Mouse (Mus musculus) frontal cortex, adult (tissue): ENCODE measurements around the gene Olfr313.

Source experiments
- ATAC-seq: cut with Nextera tagmentation; 2 replicates; pipeline ENCODE4 v1.9.2; 2017; ENCODE audit warnings: mild to moderate bottlenecking, moderate library complexity, mixed read lengths; ENCODE audit not compliant: low TSS enrichment

Gene Olfr313

DNA sequence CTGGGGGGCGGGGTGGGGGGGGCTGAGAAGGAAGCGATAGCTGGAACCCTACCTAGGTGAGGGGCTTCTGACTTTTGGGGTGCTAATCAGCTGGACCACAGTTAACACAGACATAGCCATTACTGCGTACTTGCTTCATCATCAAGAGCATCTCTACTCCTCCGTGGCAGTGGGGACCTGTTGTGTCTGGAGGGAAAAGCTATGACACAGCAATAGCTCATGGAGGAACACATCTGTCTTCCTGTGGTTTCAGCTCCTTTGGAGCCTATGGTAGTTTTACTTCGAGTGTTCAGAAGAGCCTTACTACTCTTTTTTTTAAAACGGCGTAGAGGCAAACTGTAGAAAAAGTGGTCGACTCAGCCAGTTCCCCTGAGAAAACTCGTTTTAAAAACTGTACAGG, 32.8 kb downstream of the Olfr313 start:
- peak; percentile 27; the same call in 1 of the 2 replicates for ATAC-seq

DNA sequence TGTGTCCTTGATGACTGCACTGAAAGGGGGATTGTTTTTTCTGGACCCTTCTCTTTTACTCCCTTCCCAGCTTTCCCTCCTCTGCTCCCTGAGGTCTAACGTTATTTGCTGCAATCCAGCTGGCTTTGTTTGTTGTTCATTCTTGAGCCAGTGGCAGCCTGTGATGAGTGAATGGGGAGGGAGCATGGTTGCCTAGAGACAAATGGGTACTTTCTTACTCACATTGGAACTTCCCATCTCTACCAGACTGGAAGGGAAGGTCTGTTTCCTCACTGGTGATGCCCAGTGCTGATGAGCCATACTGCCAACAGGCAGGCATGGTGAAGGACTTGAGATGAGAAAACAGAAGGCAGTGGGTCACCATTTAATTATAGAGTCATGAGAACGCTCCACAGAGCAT, 34.9 kb downstream of the Olfr313 start:
- ATAC-seq, result no peak

DNA sequence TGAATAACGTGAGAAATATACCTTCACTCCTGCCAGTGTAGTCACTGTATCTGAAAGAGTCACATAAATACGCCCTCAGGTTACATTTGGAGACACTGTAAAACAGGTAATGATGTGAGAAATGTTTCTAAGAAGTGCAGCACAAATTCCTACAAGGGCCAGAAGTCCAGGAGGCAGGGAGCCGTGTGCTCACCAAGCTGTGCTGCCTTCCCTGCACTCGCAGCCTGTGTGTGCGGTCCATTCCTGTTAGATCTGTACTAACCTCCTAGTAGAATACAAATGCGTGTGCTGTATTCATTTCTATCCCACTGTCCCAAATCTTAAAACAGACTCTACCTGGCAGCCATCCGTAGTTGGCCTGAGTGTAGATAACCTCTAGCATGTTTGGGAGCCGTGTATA, 45.9 kb downstream of the Olfr313 start:
- ATAC-seq, result no peak

DNA sequence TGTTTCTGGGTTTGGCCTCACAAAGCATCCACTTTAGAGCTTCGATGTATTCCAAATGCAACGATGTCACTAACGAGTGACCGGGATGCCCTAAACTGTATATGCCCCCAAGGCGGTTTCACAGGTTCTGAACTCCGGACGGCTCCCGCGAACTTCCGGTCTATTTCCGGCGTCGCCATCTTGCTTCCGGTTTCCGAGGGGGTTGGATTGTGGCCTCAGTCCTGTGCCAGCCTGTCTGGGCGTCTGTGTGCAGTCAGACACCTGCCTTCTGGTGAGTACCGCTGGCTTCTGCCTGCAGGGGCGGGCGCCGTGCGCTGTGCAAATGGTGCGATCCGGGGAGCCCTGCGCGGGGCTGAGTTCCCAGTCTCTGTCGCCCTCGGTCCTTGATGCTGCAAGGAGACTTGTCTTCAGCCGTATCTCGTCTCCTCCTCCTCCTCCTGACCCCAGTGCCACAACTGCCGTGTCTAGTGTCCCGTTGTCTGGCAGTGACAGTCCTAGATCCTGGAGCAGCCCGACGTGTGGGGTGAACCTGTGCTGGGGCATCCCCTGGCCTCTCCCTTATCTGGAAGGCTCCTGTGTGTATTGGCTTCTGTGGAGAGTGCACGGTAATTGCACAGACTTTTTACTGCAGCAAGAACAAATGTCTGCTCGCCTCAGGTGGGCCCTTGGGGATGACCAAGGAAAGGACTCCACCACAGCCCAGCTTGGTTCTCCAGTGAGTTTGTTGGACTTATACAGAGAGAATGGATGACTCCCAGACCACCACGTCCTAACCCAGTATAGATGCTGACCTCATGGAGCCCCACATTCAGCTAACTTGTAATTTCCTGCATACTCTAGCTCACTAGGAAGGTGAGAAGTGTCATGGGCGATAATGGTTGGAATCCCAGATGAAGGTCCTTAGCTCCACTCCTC, 52.5 kb downstream of the Olfr313 start, which contains the start of gene 2810021J22Rik:
TSS of gene 2810021J22Rik (plus strand) at position 178 of the 915 bp plus-strand sequence.
- peak; percentile 91 for ATAC-seq

DNA sequence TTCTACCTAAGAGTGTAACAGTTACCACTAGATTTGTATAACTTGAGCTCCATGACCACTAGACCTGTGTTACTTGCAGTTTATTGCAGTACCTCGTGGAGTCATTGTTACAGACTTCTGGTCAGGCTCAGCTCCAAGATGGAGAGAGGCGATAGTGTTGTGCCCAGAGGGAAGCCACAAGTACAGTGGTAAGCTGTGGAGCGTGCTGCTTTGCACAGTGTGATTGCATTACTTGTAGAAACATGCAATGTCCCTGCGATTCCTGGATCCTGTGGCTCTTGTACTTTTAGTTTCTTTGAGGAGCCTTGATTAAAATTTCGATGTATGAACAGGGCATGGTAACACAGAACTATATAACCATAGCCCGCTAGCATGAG, 53.1 kb downstream of the Olfr313 start:
- ATAC-seq, result no peak
